Mouse (Mus musculus): ENCODE measurements at regions not wholly inside any gene's neighbourhood (a gene's known extent, or its start where the extent isn't known, plus 50 kb on each side); places are given as distances from the start of the nearest gene placed in this dataset.
A peak's percentile ranks its signal among the peaks of the same experiment; 100 is the strongest.

DNA sequence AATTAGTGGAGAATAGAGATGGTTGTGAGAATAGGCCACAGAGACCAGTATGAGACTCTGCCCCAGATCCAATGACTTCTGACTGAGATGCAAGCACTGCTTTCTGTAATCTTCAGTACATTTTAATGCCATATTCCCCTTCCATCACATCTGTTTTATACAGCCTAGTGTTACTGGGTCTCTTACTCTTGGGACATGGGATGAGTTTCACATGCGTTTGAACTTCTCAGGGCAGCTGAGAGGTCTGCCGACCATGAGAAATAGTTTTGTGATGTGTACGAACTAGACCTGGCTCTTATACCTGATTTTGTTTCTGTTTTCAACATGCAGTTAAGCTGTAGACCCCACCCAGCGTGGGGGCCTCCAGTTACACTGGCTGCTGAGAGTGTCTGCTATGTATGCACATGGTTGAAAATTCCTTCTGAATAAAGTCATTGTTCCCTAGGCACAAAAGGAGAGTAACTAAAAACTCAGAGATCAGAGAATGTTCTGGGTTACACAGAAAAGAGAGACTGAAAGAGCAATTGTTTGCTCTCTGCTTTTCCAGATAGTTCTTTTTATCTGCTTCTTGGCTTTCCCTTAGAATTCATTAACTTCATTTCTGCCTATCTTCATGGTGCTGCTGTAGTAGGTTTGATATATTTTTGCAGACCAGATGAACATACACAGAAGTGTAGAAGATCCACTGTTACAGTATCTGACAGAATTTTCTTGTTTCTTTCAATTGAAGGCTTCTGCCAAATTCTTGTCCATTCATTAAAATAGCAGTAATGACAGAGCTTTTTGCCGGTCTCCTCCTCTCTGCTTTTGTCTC is 359.2 kb downstream of the Ttll7 start:
- H3K4me2 ChIP-seq (replicated peaks; ENCODE audit: low read depth, low read length), result no peak overlapping the region
- TF ChIP-seq CTCF (IDR thresholded peaks at IDR 0.05) (no peak), EP300 (IDR thresholded peaks at IDR 0.05) (no peak)
- H3K4me1 ChIP-seq (ENCODE audit: insufficient read depth, low read depth, low read length), result no peaks in the 10 kb centered on the region
- 53% methylated on average over 5 of the region's 5 CpGs for WGBS
- ATAC-seq, result no peak
- H3K27me3 ChIP-seq (replicated peaks; ENCODE audit: insufficient read depth, low read length), result no peaks in the 10 kb centered on the region
- no peak overlapping the region for H3K27ac ChIP-seq (ENCODE audit: low read length)
- DNase-seq (ENCODE audit: low spot score), result no peak
- H3K9me3 ChIP-seq (ENCODE audit: low read length), result no peaks in the 10 kb centered on the region
- H3K4me3 ChIP-seq (ENCODE audit: low read depth, low read length), result no peak overlapping the region
- no peak overlapping the region for H3K9ac ChIP-seq (replicated peaks; ENCODE audit: low read depth)
- no peaks in the 10 kb centered on the region for H3K36me3 ChIP-seq (ENCODE audit: insufficient read depth, low read length)

DNA sequence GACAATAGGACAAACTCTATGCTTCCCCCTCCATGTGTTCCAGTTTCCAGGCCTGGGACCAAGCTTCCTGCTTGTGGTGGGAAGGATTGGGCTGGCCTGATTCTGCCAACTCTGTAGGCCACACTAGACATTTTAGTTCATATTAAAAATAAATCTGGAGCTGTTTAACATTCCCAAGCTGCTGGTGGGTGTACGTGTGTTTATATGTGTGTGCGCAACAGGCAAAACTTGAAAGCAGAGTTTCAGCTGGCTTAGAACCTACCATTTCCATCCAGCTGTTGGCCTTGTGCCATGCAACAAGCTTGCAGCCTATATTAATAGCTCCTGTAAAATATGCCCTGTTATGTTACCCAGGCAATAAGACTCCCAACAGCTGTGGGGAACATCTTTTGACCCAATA is 376.5 kb downstream of the Ttll7 start:
- Histone ChIP-seq H3K9me3 (ENCODE audit: low read length) (no peaks in the 10 kb centered on the region), H3K27ac (ENCODE audit: low read length) (no peak overlapping the region), H3K4me3 (ENCODE audit: low read depth, low read length) (no peak overlapping the region), H3K36me3 (ENCODE audit: insufficient read depth, low read length) (no peaks in the 10 kb centered on the region), H3K4me2 (replicated peaks; ENCODE audit: low read depth, low read length) (no peak overlapping the region), H3K4me1 (ENCODE audit: insufficient read depth, low read depth, low read length) (no peaks in the 10 kb centered on the region), H3K27me3 (replicated peaks; ENCODE audit: insufficient read depth, low read length) (no peaks in the 10 kb centered on the region), H3K9ac (replicated peaks; ENCODE audit: low read depth) (no peak overlapping the region)
- DNase-seq (ENCODE audit: low spot score) (peak; percentile 16), ATAC-seq (peak; percentile 47)
- TF ChIP-seq CTCF (IDR thresholded peaks at IDR 0.05) (no peak), EP300 (IDR thresholded peaks at IDR 0.05) (no peak)
- WGBS, result 43% methylated on average over 2 of the region's 2 CpGs

DNA sequence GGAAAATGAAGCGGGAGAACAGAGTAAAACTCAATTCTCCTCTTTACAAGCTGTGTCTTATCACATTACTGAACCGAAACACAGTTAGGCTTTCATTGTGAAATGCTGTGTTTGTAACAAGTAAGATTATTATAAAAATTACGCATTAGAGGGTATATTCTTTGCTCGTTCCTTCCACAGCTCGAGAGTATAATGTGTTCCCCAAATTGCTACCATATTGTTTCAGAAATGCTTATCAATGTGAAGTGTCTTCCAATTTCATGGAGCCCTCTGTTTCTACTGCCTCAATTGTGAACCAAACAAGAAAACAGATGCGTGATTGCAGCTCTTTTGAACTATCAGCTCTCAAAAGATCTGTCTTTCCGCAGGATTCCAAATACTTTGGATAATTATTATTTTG is 378.4 kb downstream of the Ttll7 start:
- Histone ChIP-seq H3K27me3 (replicated peaks; ENCODE audit: insufficient read depth, low read length) (no peaks in the 10 kb centered on the region), H3K36me3 (ENCODE audit: insufficient read depth, low read length) (no peaks in the 10 kb centered on the region), H3K9ac (replicated peaks; ENCODE audit: low read depth) (no peak overlapping the region), H3K4me2 (replicated peaks; ENCODE audit: low read depth, low read length) (no peak overlapping the region), H3K9me3 (ENCODE audit: low read length) (no peaks in the 10 kb centered on the region), H3K27ac (ENCODE audit: low read length) (no peak overlapping the region), H3K4me1 (ENCODE audit: insufficient read depth, low read depth, low read length) (no peaks in the 10 kb centered on the region), H3K4me3 (ENCODE audit: low read depth, low read length) (no peak overlapping the region)
- ATAC-seq, result no peak
- no peak for DNase-seq (ENCODE audit: low spot score)
- TF ChIP-seq EP300 (IDR thresholded peaks at IDR 0.05) (no peak), CTCF (IDR thresholded peaks at IDR 0.05) (no peak)
- 76% methylated on average over 7 of the region's 7 CpGs for WGBS

DNA sequence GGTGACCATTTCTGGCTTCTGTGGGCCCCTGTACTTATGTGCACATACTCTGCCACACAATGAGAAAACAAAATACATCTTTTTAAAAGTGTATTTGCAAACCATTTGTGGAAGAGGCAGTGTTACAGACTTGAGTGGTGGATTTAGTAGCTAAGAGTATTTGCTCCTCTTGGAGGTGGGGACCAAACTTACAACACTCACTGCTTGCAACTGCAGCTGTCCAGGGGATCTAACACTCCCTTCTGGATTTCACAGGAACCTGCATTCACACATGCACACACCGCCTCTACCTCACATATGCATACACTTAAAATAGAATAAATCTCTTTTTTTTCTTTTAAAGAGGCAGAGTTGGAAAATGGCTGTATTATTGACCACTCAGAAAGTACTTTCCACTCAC is 386.2 kb downstream of the Ttll7 start:
- DNase-seq (ENCODE audit: low spot score) (peak; percentile 15), ATAC-seq (peak; percentile 56)
- 58% methylated on average over 1 of the region's 1 CpGs for WGBS
- H3K9ac ChIP-seq (replicated peaks; ENCODE audit: low read depth), result no peak overlapping the region
- H3K4me3 ChIP-seq (ENCODE audit: low read depth, low read length), result no peak overlapping the region
- H3K9me3 ChIP-seq (ENCODE audit: low read length), result no peaks in the 10 kb centered on the region
- H3K36me3 ChIP-seq (ENCODE audit: insufficient read depth, low read length), result no peaks in the 10 kb centered on the region
- TF ChIP-seq EP300 (IDR thresholded peaks at IDR 0.05) (no peak), CTCF (IDR thresholded peaks at IDR 0.05) (no peak)
- H3K27me3 ChIP-seq (replicated peaks; ENCODE audit: insufficient read depth, low read length), result no peaks in the 10 kb centered on the region
- H3K4me1 ChIP-seq (ENCODE audit: insufficient read depth, low read depth, low read length), result no peaks in the 10 kb centered on the region
- H3K27ac ChIP-seq (ENCODE audit: low read length), result no peak overlapping the region
- no peak overlapping the region for H3K4me2 ChIP-seq (replicated peaks; ENCODE audit: low read depth, low read length)

DNA sequence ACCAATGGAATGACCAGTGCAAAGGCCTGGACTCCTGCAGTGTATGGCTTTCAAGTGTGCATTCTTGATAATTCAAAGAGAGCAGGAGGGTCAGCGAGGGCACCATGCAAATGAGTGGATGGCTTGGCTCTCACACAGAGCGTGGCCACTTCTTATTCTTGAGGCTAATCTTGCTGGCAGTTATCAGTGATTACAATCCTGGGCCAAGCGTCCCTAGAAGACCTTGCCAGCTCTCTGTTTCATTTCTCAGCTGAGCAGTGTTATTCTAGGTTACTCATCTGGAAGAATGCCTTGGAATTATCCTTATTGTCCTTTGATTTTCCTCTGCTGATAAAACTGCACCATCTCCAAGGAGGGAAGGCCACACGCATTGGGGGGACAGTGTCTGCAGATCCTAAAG is 388.5 kb downstream of the Ttll7 start:
- TF ChIP-seq EP300 (IDR thresholded peaks at IDR 0.05) (no peak), CTCF (IDR thresholded peaks at IDR 0.05) (no peak)
- DNase-seq (ENCODE audit: low spot score) (no peak), ATAC-seq (no peak)
- 63% methylated on average over 4 of the region's 4 CpGs for WGBS
- H3K4me2 ChIP-seq (replicated peaks; ENCODE audit: low read depth, low read length), result no peak overlapping the region
- H3K4me3 ChIP-seq (ENCODE audit: low read depth, low read length), result no peak overlapping the region
- H3K27ac ChIP-seq (ENCODE audit: low read length), result no peak overlapping the region
- H3K27me3 ChIP-seq (replicated peaks; ENCODE audit: insufficient read depth, low read length), result no peaks in the 10 kb centered on the region
- no peaks in the 10 kb centered on the region for H3K36me3 ChIP-seq (ENCODE audit: insufficient read depth, low read length)
- no peaks in the 10 kb centered on the region for H3K9me3 ChIP-seq (ENCODE audit: low read length)
- no peaks in the 10 kb centered on the region for H3K4me1 ChIP-seq (ENCODE audit: insufficient read depth, low read depth, low read length)
- no peak overlapping the region for H3K9ac ChIP-seq (replicated peaks; ENCODE audit: low read depth)

DNA sequence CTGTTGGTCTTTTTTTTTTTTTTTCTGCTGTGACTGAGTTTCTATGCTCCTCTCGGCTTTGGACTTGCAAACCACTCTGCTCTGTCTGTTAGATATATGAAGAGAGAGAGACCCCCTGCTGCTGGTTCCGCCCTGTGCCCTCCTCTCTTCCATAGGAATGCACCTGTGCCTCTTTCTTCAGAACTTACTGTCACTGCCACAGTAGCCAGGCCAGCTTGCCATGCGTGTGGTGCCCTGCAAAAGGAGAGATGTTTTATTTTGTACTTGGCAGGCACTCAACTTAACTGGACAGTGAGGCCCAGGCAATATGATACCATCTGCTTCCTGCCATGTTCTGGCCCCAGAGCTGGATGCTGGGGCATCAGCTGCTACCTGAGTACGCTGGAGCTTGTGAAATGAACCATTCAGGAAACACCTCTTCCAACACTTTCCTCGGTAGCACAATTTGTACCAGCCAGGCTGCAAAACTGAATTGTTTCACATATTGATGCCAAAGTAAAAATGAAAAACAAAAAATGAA is 392.8 kb downstream of the Ttll7 start:
- no peak for ATAC-seq
- TF ChIP-seq CTCF (IDR thresholded peaks at IDR 0.05), result no peak
- no peak for TF ChIP-seq EP300 (IDR thresholded peaks at IDR 0.05)
- H3K4me3 ChIP-seq (ENCODE audit: low read depth, low read length), result no peak overlapping the region
- H3K27me3 ChIP-seq (replicated peaks; ENCODE audit: insufficient read depth, low read length), result no peaks in the 10 kb centered on the region
- no peak overlapping the region for H3K27ac ChIP-seq (ENCODE audit: low read length)
- no peak overlapping the region for H3K9ac ChIP-seq (replicated peaks; ENCODE audit: low read depth)
- H3K4me2 ChIP-seq (replicated peaks; ENCODE audit: low read depth, low read length), result no peak overlapping the region
- no peaks in the 10 kb centered on the region for H3K9me3 ChIP-seq (ENCODE audit: low read length)
- no peaks in the 10 kb centered on the region for H3K4me1 ChIP-seq (ENCODE audit: insufficient read depth, low read depth, low read length)
- 64% methylated on average over 5 of the region's 5 CpGs for WGBS
- DNase-seq (ENCODE audit: low spot score), result no peak
- no peaks in the 10 kb centered on the region for H3K36me3 ChIP-seq (ENCODE audit: insufficient read depth, low read length)
